Mouse (Mus musculus): ENCODE data around the gene Olfr166.

DNA sequence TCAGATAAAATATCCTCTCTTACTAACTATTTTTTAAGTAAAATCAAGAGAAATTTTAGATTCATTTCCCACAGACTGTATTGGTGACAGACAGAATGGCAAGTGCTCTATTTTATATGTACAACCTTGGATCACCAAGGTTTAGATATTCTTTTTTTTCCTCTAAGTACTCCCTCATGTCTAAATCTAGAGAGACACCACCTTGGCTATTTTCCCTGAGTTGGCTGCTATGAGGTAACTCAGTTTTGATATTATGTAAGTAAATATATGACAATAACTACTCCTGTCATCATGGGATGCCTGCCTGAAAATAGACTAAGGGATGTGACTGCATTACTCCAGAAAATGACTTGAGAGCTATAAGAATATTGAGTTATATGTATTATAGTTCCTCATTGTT lies 52.0 kb downstream of the Olfr166 start, which contains the start of gene Olfr168:
- TF ChIP-seq CTCF (IDR thresholded peaks at IDR 0.05; ENCODE audit: control insufficient read depth, insufficient read depth, insufficient read length) (no peak), MAX (IDR thresholded peaks at IDR 0.05) (no peak), FOSL1 (IDR thresholded peaks at IDR 0.05; ENCODE audit: insufficient read depth, low read length, poor library complexity, severe bottlenecking) (no peak), USF1 (IDR thresholded peaks at IDR 0.05; ENCODE audit: low read depth) (no peak)

All from C2C12 (cell line).